Mouse (Mus musculus): ENCODE measurements around the gene Kat2a.

- TF ChIP-seq CTCF (IDR thresholded peaks at IDR 0.05; ENCODE audit: low read depth, low read length) (no peak), TAL1 (conservative IDR thresholded peaks at IDR 0.05; ENCODE audit: low read depth, low read length) (no peak), POLR2AphosphoS5 (IDR thresholded peaks at IDR 0.05; ENCODE audit: insufficient replicate concordance, low read depth, low read length) (no peak)
Observed at GRCm38 (mm10) chr11:100727201-100727600, 14.9 kb upstream of the Kat2a start.
